14 mouse cellular contexts compared by ENCODE assay signal in genomic region chr7:144531585-144532378, GRCm38 (mm10). TPM values are rescaled to one million over a fixed set of nuclear protein-coding genes. Genes with fewer than 3 reads are reported as not detected.
A peak's percentile ranks its signal among the peaks of the same experiment; 100 is the strongest.
DNase-seq lines count a peak whose midpoint lies in the region; ATAC-seq lines count a peak whose summit lies in the region.
"Had no signal": no experiment of that assay in that cellular context is flagged by ENCODE, and none has a peak within 500 bp of the region (broad histone marks: within the 10 kb centered on the region; RNA-seq: fewer than 3 reads in every experiment).

No protein-coding gene starts in this region.

- DNase-seq in adrenal gland, postnatal 14 days = peak; percentile 23
- DNase-seq in adrenal gland, adult 8-10 months = no peak
- DNase-seq in kidney, adult 8-10 months = no peak
- DNase-seq in A20 (ENCODE audit: low read depth, low spot score) = peak; percentile 45
- DNase-seq in left cerebral cortex, adult 11 months (ENCODE audit: low spot score) = no peak
- no peak for DNase-seq in cerebellum, postnatal 14 days
- DNase-seq: heart, adult 18-20 months; heart, postnatal 4 days; right cerebral cortex, adult 18-20 months had no signal

- H3K9ac ChIP-seq in kidney, embryonic 14.5 days (ENCODE audit: low read depth, low read length) = no peak overlapping the region
- no peak overlapping the region for H3K9ac ChIP-seq in embryonic facial prominence, embryonic 12.5 days
- H3K9ac ChIP-seq: liver, embryonic 14.5 days; midbrain, embryonic 13.5 days; neural tube, embryonic 12.5 days had no signal

- no peak overlapping the region for H3K4me3 ChIP-seq in kidney, embryonic 14.5 days (ENCODE audit: low read length)
- H3K4me3 ChIP-seq in embryonic facial prominence, embryonic 12.5 days = no peak overlapping the region
- H3K4me3 ChIP-seq: midbrain, embryonic 13.5 days; neural tube, embryonic 12.5 days had no signal

- H3K27me3 ChIP-seq in kidney, embryonic 14.5 days (ENCODE audit: control insufficient read depth, insufficient read depth, low read length) = no peaks in the 10 kb centered on the region
- H3K27me3 ChIP-seq in embryonic facial prominence, embryonic 12.5 days = no peaks in the 10 kb centered on the region
- H3K27me3 ChIP-seq: midbrain, embryonic 13.5 days; neural tube, embryonic 12.5 days had no signal

- H3K36me3 ChIP-seq in kidney, embryonic 14.5 days (ENCODE audit: control insufficient read depth, insufficient read depth, low read length) = no peaks in the 10 kb centered on the region
- no peaks in the 10 kb centered on the region for H3K36me3 ChIP-seq in embryonic facial prominence, embryonic 12.5 days
- H3K36me3 ChIP-seq: midbrain, embryonic 13.5 days; neural tube, embryonic 12.5 days had no signal

- no peak overlapping the region; the same call in 1 of the 2 replicates for H3K27ac ChIP-seq in kidney, embryonic 14.5 days (ENCODE audit: low read depth, low read length)
- H3K27ac ChIP-seq in embryonic facial prominence, embryonic 12.5 days = no peak overlapping the region
- H3K27ac ChIP-seq: liver, embryonic 14.5 days; midbrain, embryonic 13.5 days; neural tube, embryonic 12.5 days had no signal

- peak; percentile 76 for ATAC-seq in kidney, embryonic 14.5 days (ENCODE audit: low FRiP score, low TSS enrichment)
- ATAC-seq in embryonic facial prominence, embryonic 12.5 days (ENCODE audit: insufficient number of reproducible peaks, insufficient read depth, low FRiP score, low TSS enrichment) = 0 out of 2 replicates have a peak, but pooled peaks have one; percentile 22
- ATAC-seq: midbrain, embryonic 13.5 days had no signal

- WGBS in kidney, embryonic 14.5 days = 19% methylated on average over 7 of the region's 7 CpGs
- 36% methylated on average over 7 of the region's 7 CpGs for WGBS in embryonic facial prominence, embryonic 12.5 days

- peaks cover 17% of the 10 kb centered on the region for H3K4me1 ChIP-seq in kidney, embryonic 14.5 days (ENCODE audit: control insufficient read depth, insufficient read depth, low read length)
- peaks cover 21% of the 10 kb centered on the region for H3K4me1 ChIP-seq in embryonic facial prominence, embryonic 12.5 days

- no peaks in the 10 kb centered on the region for H3K9me3 ChIP-seq in kidney, embryonic 14.5 days (ENCODE audit: control insufficient read depth, low read length)
- H3K9me3 ChIP-seq in embryonic facial prominence, embryonic 12.5 days = no peaks in the 10 kb centered on the region
- H3K9me3 ChIP-seq: midbrain, embryonic 13.5 days; neural tube, embryonic 12.5 days had no signal

- no peak overlapping the region for H3K4me2 ChIP-seq in kidney, embryonic 14.5 days (replicated peaks; ENCODE audit: low read depth, low read length)
- no peak overlapping the region for H3K4me2 ChIP-seq in embryonic facial prominence, embryonic 12.5 days (replicated peaks)
- H3K4me2 ChIP-seq: midbrain, embryonic 13.5 days; neural tube, embryonic 12.5 days had no signal

RNA-seq across cellular contexts. Expression of gene Ppfia1, which starts 21.7 kb away (rescaled TPM):
- total RNA-seq in adrenal gland, postnatal 14 days (2021) = 50.9 and 56.3 TPM in 2 replicates
- 10 to 100 TPM; 48.2 to 63.2 (median 54.5) TPM for total RNA-seq in adrenal gland, adult 8-10 months (2022)
- polyA plus RNA-seq in kidney, embryonic 14.5 days (2014; fragmentation: Nextera tagmentation; extraction: Ambion mirVana) = 31.1 and 51.5 TPM in 2 replicates
- 52.5 and 54.9 TPM in 2 replicates for polyA plus RNA-seq in embryonic facial prominence, embryonic 12.5 days (2016; fragmentation: Nextera tagmentation; extraction: Ambion mirVana)

RNA-seq across cellular contexts. Expression of gene Fadd, which starts 50.5 kb away (rescaled TPM):
- total RNA-seq in adrenal gland, postnatal 14 days (2021) = 9.1 and 10.2 TPM in 2 replicates
- total RNA-seq in adrenal gland, adult 8-10 months (2022) = 10 to 100 TPM; 13.2 to 14.9 (median 13.8) TPM
- 10.9 and 15.2 TPM in 2 replicates for polyA plus RNA-seq in kidney, embryonic 14.5 days (2014; fragmentation: Nextera tagmentation; extraction: Ambion mirVana)
- 10.1 and 10.3 TPM in 2 replicates for polyA plus RNA-seq in embryonic facial prominence, embryonic 12.5 days (2016; fragmentation: Nextera tagmentation; extraction: Ambion mirVana)

Comparison
In these comparisons a context has a peak if more than half of its experiments do, and no peak if none do; other contexts are left out.
1. DNase-seq: peak in adrenal gland, postnatal 14 days (single experiment) and A20 (single experiment); none in adrenal gland, adult 8-10 months (single experiment), kidney, adult 8-10 months (0 of 2), left cerebral cortex, adult 11 months (single experiment) and cerebellum, postnatal 14 days (0 of 2).